Mouse (Mus musculus): ENCODE measurements around the gene Itga1. TPM values are rescaled to one million over a fixed set of nuclear protein-coding genes. Genes with fewer than 3 reads are reported as not detected.

Gene Itga1
- polyA plus RNA-seq, 1 experiment from 2014 or later, result 6.0 TPM

- ATAC-seq (ENCODE audit: low FRiP score, low read depth), result no peak
- no peak overlapping the region for H3K27ac ChIP-seq (replicated peaks)
- H3K27me3 ChIP-seq, result peaks cover 27% of the 10 kb centered on the region
- no peaks in the 10 kb centered on the region for H3K36me3 ChIP-seq
- H3K9ac ChIP-seq (replicated peaks), result no peak overlapping the region
- 57% methylated on average over 5 of the region's 5 CpGs for WGBS
- H3K4me2 ChIP-seq (replicated peaks), result no peak overlapping the region
- no peak overlapping the region for H3K4me3 ChIP-seq
- H3K4me1 ChIP-seq, result peaks cover 5% of the 10 kb centered on the region; the same call in 1 of the 2 replicates
- no peaks in the 10 kb centered on the region for H3K9me3 ChIP-seq
Measured at GRCm38 (mm10) chr13:115096965-115097364, 4.8 kb downstream of the Itga1 start.

GRCm38 (mm10) chr13:115096216-115096615 lies 5.5 kb downstream of the Itga1 start:
- ATAC-seq (ENCODE audit: low FRiP score, low read depth), result no peak
- peaks cover 24% of the 10 kb centered on the region for H3K27me3 ChIP-seq
- H3K27ac ChIP-seq (replicated peaks), result no peak overlapping the region
- no peak overlapping the region for H3K4me3 ChIP-seq
- H3K9me3 ChIP-seq, result no peaks in the 10 kb centered on the region
- no peak overlapping the region for H3K9ac ChIP-seq (replicated peaks)
- H3K4me2 ChIP-seq (replicated peaks), result no peak overlapping the region
- WGBS, result 68% methylated on average over 2 of the region's 2 CpGs
- peaks cover 2% of the 10 kb centered on the region; the same call in 1 of the 2 replicates for H3K4me1 ChIP-seq
- no peaks in the 10 kb centered on the region for H3K36me3 ChIP-seq

GRCm38 (mm10) chr13:115095392-115095791 lies 6.4 kb downstream of the Itga1 start:
- Histone ChIP-seq H3K4me1 (no peaks in the 10 kb centered on the region), H3K4me3 (no peak overlapping the region), H3K9ac (replicated peaks) (no peak overlapping the region), H3K27ac (replicated peaks) (no peak overlapping the region), H3K9me3 (no peaks in the 10 kb centered on the region), H3K4me2 (replicated peaks) (no peak overlapping the region), H3K27me3 (peaks cover 20% of the 10 kb centered on the region), H3K36me3 (no peaks in the 10 kb centered on the region)
- WGBS, result 94% methylated on average over 2 of the region's 2 CpGs
- ATAC-seq (ENCODE audit: low FRiP score, low read depth), result no peak

GRCm38 (mm10) chr13:115091511-115091910 lies 10.3 kb downstream of the Itga1 start:
- Histone ChIP-seq H3K27ac (replicated peaks) (no peak overlapping the region), H3K4me1 (peaks cover 12% of the 10 kb centered on the region), H3K9ac (replicated peaks) (no peak overlapping the region), H3K36me3 (peaks cover 18% of the 10 kb centered on the region), H3K27me3 (peaks cover 4% of the 10 kb centered on the region), H3K9me3 (peaks cover 4% of the 10 kb centered on the region; the same call in 1 of the 2 replicates), H3K4me3 (no peak overlapping the region), H3K4me2 (replicated peaks) (no peak overlapping the region)
- WGBS, result 73% methylated on average over 3 of the region's 3 CpGs
- no peak for ATAC-seq (ENCODE audit: low FRiP score, low read depth)

GRCm38 (mm10) chr13:115090977-115091445 lies 10.8 kb downstream of the Itga1 start:
- 50% methylated on average over 9 of the region's 9 CpGs for WGBS
- peaks cover 20% of the 10 kb centered on the region for H3K36me3 ChIP-seq
- H3K9me3 ChIP-seq, result peaks cover 4% of the 10 kb centered on the region; the same call in 1 of the 2 replicates
- no peak for ATAC-seq (ENCODE audit: low FRiP score, low read depth)
- H3K4me1 ChIP-seq, result peaks cover 12% of the 10 kb centered on the region
- no peak overlapping the region for H3K27ac ChIP-seq (replicated peaks)
- peak overlapping the region; percentile 75 for H3K4me3 ChIP-seq
- H3K27me3 ChIP-seq, result peaks cover 4% of the 10 kb centered on the region
- H3K4me2 ChIP-seq (replicated peaks), result peak overlapping the region; percentile 95
- peak overlapping the region; percentile 59; the same call in 1 of the 2 replicates for H3K9ac ChIP-seq (replicated peaks)

- peak within 1 kb of the TSS; percentile 95 for H3K4me2 ChIP-seq (replicated peaks)
- H3K9me3 ChIP-seq, result peaks cover 4% of the 10 kb centered on the region; the same call in 1 of the 2 replicates
- H3K4me1 ChIP-seq, result peaks cover 12% of the 10 kb centered on the region
- peak within 1 kb of the TSS; percentile 42 for H3K27ac ChIP-seq (replicated peaks)
- peaks cover 4% of the 10 kb centered on the region for H3K27me3 ChIP-seq
- under 1% methylated on average over 60 of the region's 60 CpGs for WGBS
- ATAC-seq (ENCODE audit: low FRiP score, low read depth), result peak; percentile 97
- H3K9ac ChIP-seq (replicated peaks), result peak within 1 kb of the TSS; percentile 65
- H3K4me3 ChIP-seq, result peak within 1 kb of the TSS; percentile 75
- peaks cover 23% of the 10 kb centered on the region for H3K36me3 ChIP-seq
Measured at GRCm38 (mm10) chr13:115090069-115090976, 11.4 kb downstream of the Itga1 start, which contains the start of gene Pelo. Pelo (minus strand) TSS chr13:115090186.

- Histone ChIP-seq H3K4me1 (peaks cover 12% of the 10 kb centered on the region), H3K27ac (replicated peaks) (no peak overlapping the region), H3K9ac (replicated peaks) (peak overlapping the region; percentile 65), H3K27me3 (peaks cover 4% of the 10 kb centered on the region), H3K4me3 (peak overlapping the region; percentile 75), H3K36me3 (peaks cover 23% of the 10 kb centered on the region), H3K9me3 (peaks cover 4% of the 10 kb centered on the region; the same call in 1 of the 2 replicates), H3K4me2 (replicated peaks) (peak overlapping the region; percentile 95)
- WGBS, result 7% methylated on average over 34 of the region's 35 CpGs
- ATAC-seq (ENCODE audit: low FRiP score, low read depth), result peak; percentile 72
Measured at GRCm38 (mm10) chr13:115089395-115090025, 12.3 kb downstream of the Itga1 start.

GRCm38 (mm10) chr13:115089020-115089394 lies 12.8 kb downstream of the Itga1 start:
- H3K27ac ChIP-seq (replicated peaks), result no peak overlapping the region
- H3K9ac ChIP-seq (replicated peaks), result peak overlapping the region; percentile 65
- H3K36me3 ChIP-seq, result peaks cover 23% of the 10 kb centered on the region
- H3K9me3 ChIP-seq, result peaks cover 4% of the 10 kb centered on the region; the same call in 1 of the 2 replicates
- 75% methylated on average over 11 of the region's 11 CpGs for WGBS
- peaks cover 12% of the 10 kb centered on the region for H3K4me1 ChIP-seq
- peaks cover 4% of the 10 kb centered on the region for H3K27me3 ChIP-seq
- H3K4me2 ChIP-seq (replicated peaks), result peak overlapping the region; percentile 95
- ATAC-seq (ENCODE audit: low FRiP score, low read depth), result no peak
- H3K4me3 ChIP-seq, result peak overlapping the region; percentile 75

- H3K9ac ChIP-seq (replicated peaks), result no peak overlapping the region
- peaks cover 23% of the 10 kb centered on the region for H3K36me3 ChIP-seq
- ATAC-seq (ENCODE audit: low FRiP score, low read depth), result no peak
- no peak overlapping the region for H3K27ac ChIP-seq (replicated peaks)
- H3K9me3 ChIP-seq, result peaks cover 4% of the 10 kb centered on the region; the same call in 1 of the 2 replicates
- no peak overlapping the region for H3K4me3 ChIP-seq
- no peak overlapping the region for H3K4me2 ChIP-seq (replicated peaks)
- 88% methylated on average over 6 of the region's 6 CpGs for WGBS
- H3K27me3 ChIP-seq, result peaks cover 2% of the 10 kb centered on the region
- peaks cover 12% of the 10 kb centered on the region for H3K4me1 ChIP-seq
Measured at GRCm38 (mm10) chr13:115085974-115086373, 15.8 kb downstream of the Itga1 start.

GRCm38 (mm10) chr13:115082339-115082738 lies 19.4 kb downstream of the Itga1 start:
- Histone ChIP-seq H3K4me2 (replicated peaks) (no peak overlapping the region), H3K4me3 (no peak overlapping the region), H3K27me3 (no peaks in the 10 kb centered on the region), H3K36me3 (peaks cover 10% of the 10 kb centered on the region), H3K9me3 (no peaks in the 10 kb centered on the region), H3K27ac (replicated peaks) (no peak overlapping the region), H3K9ac (replicated peaks) (no peak overlapping the region), H3K4me1 (no peaks in the 10 kb centered on the region)
- 93% methylated on average over 7 of the region's 7 CpGs for WGBS
- no peak for ATAC-seq (ENCODE audit: low FRiP score, low read depth)

- Histone ChIP-seq H3K9ac (replicated peaks) (no peak overlapping the region), H3K9me3 (no peaks in the 10 kb centered on the region), H3K36me3 (no peaks in the 10 kb centered on the region), H3K27ac (replicated peaks) (no peak overlapping the region), H3K4me1 (no peaks in the 10 kb centered on the region), H3K4me3 (no peak overlapping the region), H3K27me3 (no peaks in the 10 kb centered on the region), H3K4me2 (replicated peaks) (no peak overlapping the region)
- no peak for ATAC-seq (ENCODE audit: low FRiP score, low read depth)
- 90% methylated on average over 3 of the region's 3 CpGs for WGBS
Measured at GRCm38 (mm10) chr13:115079996-115080585, 21.7 kb downstream of the Itga1 start.
